Mouse (Mus musculus) midbrain, embryonic 16.5 days (tissue): ENCODE measurements around the gene Hsd11b2. TPM values are rescaled to one million over a fixed set of nuclear protein-coding genes. Genes with fewer than 3 reads are reported as not detected.

Source experiments
- ATAC-seq: fragments of 200-750 bp; cut with Nextera tagmentation; 2 replicates; pipeline ENCODE4 v1.8.0; 2017; ENCODE audit warnings: moderate TSS enrichment
- H3K27ac ChIP-seq: fragments of 300-500 bp; sonication (generic); 2 replicates; pipeline ENCODE4 v1.5.1; 2014; ENCODE audit warnings: mild to moderate bottlenecking, low read length, mixed read lengths
- H3K27me3 ChIP-seq: fragments of 300-500 bp; sonication (generic); 2 replicates; pipeline ENCODE4 v1.6.1; 2014; ENCODE audit warnings: low read depth, low read length, mixed read lengths; ENCODE audit not compliant: control insufficient read depth, insufficient read depth
- H3K36me3 ChIP-seq: fragments of 300-500 bp; sonication (generic); 2 replicates; pipeline ENCODE4 v1.6.1; 2014; ENCODE audit warnings: mild to moderate bottlenecking, low read length, moderate library complexity, mixed read lengths; ENCODE audit not compliant: control insufficient read depth, insufficient read depth
- H3K4me1 ChIP-seq: fragments of 300-500 bp; sonication (generic); 2 replicates; pipeline ENCODE4 v1.6.1; 2014; ENCODE audit warnings: mild to moderate bottlenecking, low read length, mixed read lengths; ENCODE audit not compliant: control insufficient read depth, insufficient read depth
- H3K4me2 ChIP-seq: fragments of 300-500 bp; sonication (generic); 2 replicates; pipeline ENCODE4 v1.6.1; 2014; ENCODE audit warnings: mild to moderate bottlenecking, low read length, mixed read lengths
- H3K4me3 ChIP-seq: fragments of 300-500 bp; sonication (generic); 2 replicates; pipeline ENCODE4 v1.5.1; 2014; ENCODE audit warnings: low read depth, mild to moderate bottlenecking, low read length, moderate library complexity, mixed read lengths
- H3K9ac ChIP-seq: fragments of 300-500 bp; sonication (generic); 2 replicates; pipeline ENCODE4 v1.6.1; 2014; ENCODE audit warnings: low read depth, low read length, mixed read lengths
- H3K9me3 ChIP-seq: fragments of 300-500 bp; sonication (generic); replicated peaks from 2 replicates; pipeline ENCODE4 v1.6.1; 2014; ENCODE audit warnings: mild to moderate bottlenecking, low read length, mixed read lengths; ENCODE audit not compliant: control insufficient read depth, poor library complexity, severe bottlenecking
- WGBS: fragments of 180-500 bp; shearing (Covaris S2); extraction: QIAGEN DNeasy Blood & Tissue Kit; methylation state at CpG from one replicate; pipeline ENCODE4 v1.1.7; 2014; 5-methylcytosine and 5-hydroxymethylcytosine counted together
- polyA plus RNA-seq: library from polyadenylated mRNA; unstranded; fragments of >200 nt; fragmentation: Nextera tagmentation; extraction: Ambion mirVana; gene quantifications from 2 replicates; pipeline ENCODE4 v1.2.1, GENCODE M21; 2015

The Hsd11b2 gene
- polyA plus RNA-seq, 1 experiment from 2014 or later, result 2.7 TPM

DNA sequence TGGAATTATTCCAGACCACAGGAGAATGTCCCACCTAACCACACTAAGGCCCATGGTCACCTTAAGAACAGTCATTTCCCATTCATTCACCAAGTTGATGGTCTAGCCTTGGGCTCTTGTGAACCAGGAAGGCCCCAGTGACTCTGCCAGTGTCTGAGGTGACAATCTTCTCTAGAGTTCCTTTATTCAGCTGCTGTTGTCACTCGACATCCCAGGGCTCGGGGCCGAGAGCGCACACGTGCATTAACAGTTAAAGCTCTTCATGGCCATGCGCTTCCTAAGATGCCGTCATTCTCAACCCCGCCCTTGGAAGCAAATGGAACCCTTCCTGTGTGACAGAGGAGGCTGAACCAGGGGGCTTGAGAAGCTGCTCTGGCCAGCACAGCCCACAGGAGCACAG, 36.4 kb upstream of the Hsd11b2 start:
- WGBS, result 85% methylated on average over 8 of the region's 8 CpGs
- H3K36me3 ChIP-seq, result no peaks in the 10 kb centered on the region

DNA sequence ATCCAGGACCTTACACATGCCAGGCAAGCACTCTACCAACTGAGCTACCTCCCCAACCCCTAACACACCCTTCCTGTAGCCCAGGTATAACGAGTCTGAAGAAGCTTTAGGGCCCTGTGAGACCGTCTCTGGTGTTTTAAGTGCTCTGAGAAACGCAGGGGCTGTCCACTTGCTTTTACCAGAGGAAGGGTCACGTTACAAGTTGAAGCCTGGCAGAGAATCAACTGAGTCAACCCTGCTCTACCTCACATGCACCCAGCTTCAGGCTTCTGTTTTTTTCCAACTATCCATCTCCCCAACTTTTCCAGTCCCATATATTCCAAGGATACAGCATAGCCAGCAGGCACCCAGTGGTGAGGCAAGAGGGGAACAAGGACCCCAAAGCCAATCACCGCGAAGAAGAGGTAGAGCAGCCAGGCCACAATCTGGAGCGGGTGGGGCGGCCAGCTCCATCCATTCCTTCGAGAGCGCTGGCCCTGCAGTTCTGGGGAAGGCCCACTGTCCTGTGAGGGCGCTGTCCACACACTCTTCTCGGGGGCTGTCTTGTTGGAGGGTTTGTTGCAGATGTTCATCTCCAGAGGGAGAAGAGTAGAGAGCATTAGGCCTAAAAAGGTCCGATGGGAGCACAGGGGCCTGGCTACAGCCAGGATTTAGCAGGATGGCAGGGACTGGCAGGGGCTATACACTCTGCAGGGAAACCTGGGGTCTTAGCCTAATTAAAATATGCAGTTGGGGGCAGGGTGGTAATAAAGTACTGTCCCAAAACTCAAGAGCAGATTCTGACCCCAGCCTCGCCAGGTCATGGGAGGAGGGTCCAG, 35.1 kb upstream of the Hsd11b2 start:
- no peak overlapping the region for H3K4me3 ChIP-seq
- H3K27me3 ChIP-seq, result no peaks in the 10 kb centered on the region
- WGBS, result 34% methylated on average over 14 of the region's 14 CpGs
- no peak overlapping the region for H3K27ac ChIP-seq
- peak; percentile 54; the same call in 1 of the 2 replicates for ATAC-seq
- no peaks in the 10 kb centered on the region for H3K4me1 ChIP-seq
- no peak overlapping the region for H3K9ac ChIP-seq
- no peaks in the 10 kb centered on the region for H3K9me3 ChIP-seq
- no peaks in the 10 kb centered on the region for H3K36me3 ChIP-seq
- H3K4me2 ChIP-seq, result no peak overlapping the region

More for the DNA sequence above, 36.4 kb upstream of the Hsd11b2 start:
- H3K4me3 ChIP-seq, result no peak overlapping the region
- H3K27ac ChIP-seq, result no peak overlapping the region
- H3K9ac ChIP-seq, result no peak overlapping the region
- H3K4me1 ChIP-seq, result no peaks in the 10 kb centered on the region
- no peak overlapping the region for H3K4me2 ChIP-seq
- no peak for ATAC-seq
- no peaks in the 10 kb centered on the region for H3K9me3 ChIP-seq
- H3K27me3 ChIP-seq, result no peaks in the 10 kb centered on the region

DNA sequence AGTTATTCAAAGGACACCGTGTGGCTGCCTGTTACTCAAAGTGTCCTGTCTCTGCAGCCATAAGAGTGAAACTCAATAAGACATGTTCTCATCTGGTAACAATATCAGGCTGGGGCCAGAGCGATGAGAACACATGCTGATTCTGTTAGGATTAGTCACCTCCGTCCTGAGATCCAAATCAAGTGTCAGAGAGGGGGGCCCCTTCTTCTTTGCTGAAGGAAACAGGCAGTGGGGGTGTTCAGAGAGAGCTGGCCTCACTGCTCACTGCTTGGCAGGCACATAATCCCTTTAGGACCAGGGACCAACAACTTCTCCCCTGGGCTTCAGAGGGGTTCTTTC, 34.6 kb upstream of the Hsd11b2 start:
- Histone ChIP-seq H3K4me1 (no peaks in the 10 kb centered on the region), H3K9me3 (no peaks in the 10 kb centered on the region), H3K36me3 (no peaks in the 10 kb centered on the region), H3K27me3 (no peaks in the 10 kb centered on the region), H3K4me2 (no peak overlapping the region), H3K9ac (no peak overlapping the region), H3K27ac (no peak overlapping the region), H3K4me3 (no peak overlapping the region)
- ATAC-seq, result no peak
- WGBS, result 13% methylated on average over 3 of the region's 3 CpGs

DNA sequence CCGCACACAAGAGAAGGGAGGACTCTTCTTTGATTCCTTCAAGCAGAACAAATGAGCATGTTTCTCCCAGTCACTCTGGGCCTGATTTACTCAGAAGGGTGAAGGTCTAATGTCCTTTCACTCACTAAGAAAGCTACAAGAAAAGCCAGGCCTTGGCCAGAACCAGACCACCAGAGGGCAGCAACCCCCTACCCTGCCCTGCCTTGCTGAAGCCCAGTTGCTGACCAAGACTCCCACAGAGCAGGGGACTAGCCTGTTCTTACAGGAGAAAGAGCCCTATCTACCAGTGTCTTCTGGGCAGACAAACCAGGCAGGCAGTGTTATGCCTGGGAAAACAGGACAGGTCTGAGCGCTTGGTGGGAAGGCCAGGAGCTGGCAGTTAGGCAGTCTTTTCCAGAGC, 34.2 kb upstream of the Hsd11b2 start:
- H3K36me3 ChIP-seq, result no peaks in the 10 kb centered on the region
- H3K4me3 ChIP-seq, result no peak overlapping the region
- H3K9me3 ChIP-seq, result no peaks in the 10 kb centered on the region
- 19% methylated on average over 2 of the region's 2 CpGs for WGBS
- H3K27ac ChIP-seq, result no peak overlapping the region
- 0 out of 2 replicates have a peak, but pooled peaks have one; percentile 56 for ATAC-seq
- no peak overlapping the region for H3K9ac ChIP-seq
- H3K4me2 ChIP-seq, result no peak overlapping the region
- H3K27me3 ChIP-seq, result no peaks in the 10 kb centered on the region
- no peaks in the 10 kb centered on the region for H3K4me1 ChIP-seq

DNA sequence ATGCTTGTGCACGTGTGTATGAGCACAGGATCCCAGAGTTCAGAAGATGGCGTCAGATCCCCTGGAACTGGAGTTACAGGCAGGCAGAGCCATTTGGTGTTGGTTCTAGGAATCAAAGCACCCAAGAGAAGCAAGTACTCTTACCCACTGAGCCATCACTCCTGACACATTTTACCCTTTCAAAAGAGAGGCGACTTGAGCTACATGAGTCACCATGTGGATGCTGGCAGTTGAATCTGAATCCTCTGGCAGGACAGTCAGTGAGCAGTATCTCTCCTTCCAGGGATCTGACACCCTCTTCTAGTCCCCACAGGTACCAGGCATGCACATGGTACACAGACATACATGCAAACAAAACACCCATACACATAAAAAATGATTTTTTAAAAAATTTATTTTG, 30.5 kb upstream of the Hsd11b2 start:
- ATAC-seq, result no peak
- WGBS, result 67% methylated on average over 3 of the region's 3 CpGs

DNA sequence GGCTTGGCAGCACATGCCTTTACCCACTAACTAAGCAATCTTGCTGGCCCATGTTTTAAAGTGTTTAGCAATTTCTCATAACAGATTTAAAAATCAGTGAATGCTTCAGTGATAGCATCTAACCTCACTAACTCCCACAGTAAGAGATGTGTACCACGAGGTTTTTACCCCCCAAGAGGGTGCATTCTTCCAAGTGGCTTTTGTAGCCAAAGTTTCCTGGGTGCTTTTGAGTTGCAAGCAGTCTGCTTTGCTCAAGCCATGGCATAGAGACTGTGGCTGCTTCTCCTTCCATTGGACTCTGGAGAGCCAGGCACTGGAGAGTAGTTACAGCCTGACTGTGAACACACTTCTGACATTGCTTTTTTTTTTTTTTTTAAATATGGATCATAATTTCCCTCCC, 29.3 kb upstream of the Hsd11b2 start:
- Histone ChIP-seq H3K27ac (no peak overlapping the region), H3K9me3 (no peaks in the 10 kb centered on the region), H3K9ac (no peak overlapping the region), H3K4me3 (no peak overlapping the region), H3K27me3 (no peaks in the 10 kb centered on the region), H3K36me3 (no peaks in the 10 kb centered on the region), H3K4me2 (no peak overlapping the region), H3K4me1 (no peaks in the 10 kb centered on the region)
- 55% methylated on average over 1 of the region's 1 CpGs for WGBS
- ATAC-seq, result no peak

More for the DNA sequence above, 30.5 kb upstream of the Hsd11b2 start:
- Histone ChIP-seq H3K27ac (no peak overlapping the region), H3K9ac (no peak overlapping the region), H3K27me3 (no peaks in the 10 kb centered on the region), H3K9me3 (no peaks in the 10 kb centered on the region), H3K36me3 (no peaks in the 10 kb centered on the region), H3K4me3 (no peak overlapping the region), H3K4me1 (no peaks in the 10 kb centered on the region), H3K4me2 (no peak overlapping the region)

DNA sequence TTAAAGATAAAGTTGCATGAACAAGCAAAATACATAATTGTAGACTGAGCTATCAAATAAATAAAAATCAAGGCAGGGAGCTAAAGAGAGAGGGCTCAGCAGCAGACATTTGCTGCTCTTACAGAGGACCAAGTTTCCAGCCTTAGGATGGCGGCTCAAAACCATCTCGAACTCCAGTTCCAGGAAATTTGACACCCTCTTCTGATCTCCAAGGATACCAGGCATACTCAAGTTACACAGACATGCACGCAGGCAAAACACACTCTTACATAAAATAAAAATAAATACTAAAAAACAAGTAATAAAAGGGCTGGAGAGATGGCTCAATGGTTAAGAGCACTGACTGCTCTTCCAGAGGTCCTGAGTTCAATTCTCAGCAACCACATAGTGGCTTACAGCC, 25.1 kb upstream of the Hsd11b2 start:
- 69% methylated on average over 3 of the region's 3 CpGs for WGBS
- Histone ChIP-seq H3K4me2 (no peak overlapping the region), H3K36me3 (no peaks in the 10 kb centered on the region), H3K4me3 (no peak overlapping the region), H3K27me3 (no peaks in the 10 kb centered on the region), H3K27ac (no peak overlapping the region), H3K9me3 (no peaks in the 10 kb centered on the region), H3K4me1 (peaks cover 16% of the 10 kb centered on the region), H3K9ac (no peak overlapping the region)
- no peak for ATAC-seq

DNA sequence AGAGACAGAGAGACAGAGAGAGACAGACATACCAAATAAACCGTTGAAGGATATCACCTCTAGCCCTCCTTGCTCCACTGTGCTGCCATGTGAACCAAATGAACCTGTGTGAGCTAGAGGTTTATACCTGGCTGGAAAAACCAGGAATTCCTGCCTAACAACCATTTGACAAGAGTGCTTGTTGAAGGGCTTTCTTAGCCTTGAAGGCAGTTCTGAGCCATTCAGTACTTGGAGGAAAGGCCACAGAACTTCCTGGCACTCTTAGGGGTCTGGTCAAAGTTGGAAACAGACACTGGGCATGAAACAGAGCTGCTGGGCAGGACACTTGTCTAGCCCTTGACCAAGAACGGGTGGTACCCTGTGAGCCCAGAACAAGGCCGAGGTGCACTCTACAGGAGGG, 24.0 kb upstream of the Hsd11b2 start:
- Histone ChIP-seq H3K36me3 (no peaks in the 10 kb centered on the region), H3K9me3 (no peaks in the 10 kb centered on the region), H3K4me1 (peaks cover 16% of the 10 kb centered on the region), H3K9ac (no peak overlapping the region), H3K4me3 (no peak overlapping the region), H3K27ac (no peak overlapping the region; the same call in 1 of the 2 replicates), H3K4me2 (no peak overlapping the region), H3K27me3 (no peaks in the 10 kb centered on the region)
- WGBS, result 86% methylated on average over 3 of the region's 3 CpGs
- no peak for ATAC-seq

DNA sequence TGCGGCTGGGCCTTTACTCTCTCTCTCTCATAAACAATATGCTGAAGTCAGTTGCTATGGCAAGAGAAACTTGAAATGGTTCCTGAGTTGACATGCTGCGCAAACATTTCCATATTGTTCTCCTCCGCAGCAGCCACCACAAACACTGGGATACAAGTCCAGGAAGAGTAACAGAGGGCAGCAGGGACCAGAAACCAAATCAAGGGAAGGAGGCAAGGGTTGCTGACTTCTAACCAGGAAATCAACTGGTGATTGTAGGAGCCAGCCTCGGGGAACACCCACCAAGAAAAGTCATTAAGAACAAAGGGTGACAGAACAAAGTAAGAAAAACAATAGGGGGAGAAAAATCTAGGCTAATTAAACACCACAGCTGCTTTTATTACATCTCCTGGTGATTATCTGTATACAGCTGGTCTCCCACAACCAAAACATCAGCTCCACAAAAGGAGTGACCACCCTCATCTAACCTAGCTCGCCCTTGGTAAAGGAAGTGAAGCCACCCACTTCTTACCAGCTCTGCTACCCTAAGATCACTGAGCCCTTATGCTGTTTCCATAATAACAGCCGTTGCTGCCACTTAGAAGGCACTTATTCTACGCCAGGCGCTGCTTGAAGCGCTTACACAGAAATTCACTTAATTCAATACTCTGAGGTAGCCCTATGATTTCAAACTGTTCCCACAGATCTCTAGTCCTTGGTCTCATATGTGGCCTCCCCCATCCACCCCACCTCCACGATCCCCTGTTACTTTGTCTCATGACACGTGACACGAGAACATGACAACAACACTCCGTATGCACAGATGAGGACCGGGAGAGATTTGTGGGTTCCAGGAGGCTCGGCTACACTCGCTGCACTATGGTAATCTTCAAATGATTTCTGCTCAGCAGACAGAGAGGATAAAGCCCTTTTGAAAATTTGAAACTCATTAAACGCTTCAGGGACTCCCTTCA, 22.9 kb upstream of the Hsd11b2 start:
- peak overlapping the region; percentile 89 for H3K9ac ChIP-seq
- H3K9me3 ChIP-seq, result no peaks in the 10 kb centered on the region
- H3K4me2 ChIP-seq, result peak overlapping the region; percentile 85
- 15% methylated on average over 17 of the region's 17 CpGs for WGBS
- H3K4me1 ChIP-seq, result peaks cover 16% of the 10 kb centered on the region
- peak overlapping the region; percentile 84 for H3K27ac ChIP-seq
- no peaks in the 10 kb centered on the region for H3K36me3 ChIP-seq
- peak; percentile 31 for ATAC-seq
- H3K27me3 ChIP-seq, result no peaks in the 10 kb centered on the region
- peak overlapping the region; percentile 71 for H3K4me3 ChIP-seq
